Mouse (Mus musculus) kidney, postnatal 36 days (tissue): ENCODE results near the gene Ntrk1.
A peak's percentile ranks its signal among the peaks of the same experiment; 100 is the strongest.

ENCODE experiments used
- DNase-seq, 2 experiments: peaks; one replicate each; pipeline ENCODE4 v3.0.0; 2021 to 2022; ENCODE audit warnings: mixed read lengths in 2 of 2

The Ntrk1 gene

DNA sequence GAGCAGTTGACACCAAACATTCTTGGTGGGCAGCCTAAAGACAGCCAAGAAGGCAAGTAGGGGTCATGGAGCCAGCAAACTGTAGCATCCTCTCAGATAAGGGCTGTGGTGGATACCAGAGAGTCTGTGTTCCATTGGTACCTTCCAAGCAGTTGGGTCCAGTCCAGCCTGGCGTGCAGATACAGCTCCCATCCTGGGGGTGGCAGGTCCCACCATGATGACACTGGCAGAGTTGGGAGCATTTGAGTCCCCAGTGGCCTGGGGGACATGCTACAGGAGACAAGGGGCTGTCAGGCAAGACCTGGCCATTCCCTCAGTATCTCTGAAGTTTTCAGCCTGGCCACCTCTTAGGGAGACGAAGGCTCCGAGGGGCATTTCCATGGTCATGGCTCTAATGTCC is 42.4 kb downstream of the Ntrk1 start:
- no peak for DNase-seq

DNA sequence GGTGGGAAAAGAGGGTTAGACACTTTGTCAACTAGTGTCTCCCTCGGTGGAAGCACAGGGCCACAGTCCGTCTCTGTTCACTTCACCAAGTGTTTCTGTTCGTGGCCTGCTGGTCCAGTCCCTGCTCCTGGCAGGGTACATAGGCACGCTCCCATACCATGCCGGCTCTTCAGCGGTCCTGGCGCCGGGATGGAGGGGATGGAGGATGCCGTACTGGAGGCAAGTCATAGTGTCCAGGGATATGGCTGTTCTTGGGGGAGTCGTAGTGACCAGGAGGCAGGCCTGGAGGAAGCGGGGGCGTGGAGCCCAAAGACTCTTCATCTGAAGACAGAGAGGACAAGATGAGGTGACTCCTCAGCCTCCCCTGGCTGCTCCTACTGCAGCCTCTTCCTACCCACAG is 45.0 kb downstream of the Ntrk1 start:
- DNase-seq: no peak

DNA sequence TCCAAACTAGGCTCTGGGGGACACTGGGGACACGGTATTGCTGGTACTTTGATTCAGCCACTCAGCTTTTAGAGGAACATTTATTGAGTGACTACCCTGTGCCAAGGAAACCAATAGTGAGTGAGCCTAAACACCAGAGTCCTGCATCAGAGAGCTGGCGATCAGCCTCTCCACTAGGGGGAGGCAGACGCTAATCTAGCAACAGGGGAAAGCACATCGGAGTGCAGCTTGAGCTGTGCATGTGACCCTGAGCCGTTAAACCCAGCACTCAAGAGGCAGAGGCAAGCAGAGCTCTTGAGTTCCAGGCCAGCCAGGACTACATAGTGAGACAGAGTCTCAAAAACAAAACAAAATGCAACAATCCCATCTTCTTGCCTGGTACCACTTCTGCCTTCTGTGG is 45.9 kb downstream of the Ntrk1 start:
- DNase-seq: peak; percentile 72 to 85

DNA sequence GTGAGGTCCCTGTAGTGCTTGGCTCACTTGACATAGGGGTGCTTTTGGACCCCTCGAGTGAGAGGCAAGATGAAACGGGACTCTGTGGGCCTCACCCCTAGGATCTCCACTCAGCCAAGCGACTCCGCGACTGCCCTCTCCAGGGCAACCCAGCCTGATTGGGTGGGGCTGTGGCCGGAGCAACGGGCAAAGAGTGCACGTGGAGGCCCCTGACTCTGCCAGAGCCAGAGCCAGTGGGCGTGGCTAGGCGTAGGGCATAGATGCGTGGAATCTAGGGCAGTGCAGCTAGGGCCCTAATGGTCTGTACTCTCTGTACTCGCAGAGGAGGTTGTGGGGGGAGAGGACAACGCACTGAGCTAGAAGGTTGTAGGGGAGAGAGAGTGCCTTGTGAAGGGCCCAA is 46.5 kb downstream of the Ntrk1 start, which contains the start of gene Lrrc71:
TSS of gene Lrrc71 (minus strand) at position 195 of the 400 bp plus-strand sequence.
- peak; percentile 73 to 74 for DNase-seq

- DNase-seq: peak in 1 of 2 experiments; percentile 40
Measured at GRCm38 (mm10) chr3:87745036-87745659, 49.8 kb downstream of the Ntrk1 start.

DNA sequence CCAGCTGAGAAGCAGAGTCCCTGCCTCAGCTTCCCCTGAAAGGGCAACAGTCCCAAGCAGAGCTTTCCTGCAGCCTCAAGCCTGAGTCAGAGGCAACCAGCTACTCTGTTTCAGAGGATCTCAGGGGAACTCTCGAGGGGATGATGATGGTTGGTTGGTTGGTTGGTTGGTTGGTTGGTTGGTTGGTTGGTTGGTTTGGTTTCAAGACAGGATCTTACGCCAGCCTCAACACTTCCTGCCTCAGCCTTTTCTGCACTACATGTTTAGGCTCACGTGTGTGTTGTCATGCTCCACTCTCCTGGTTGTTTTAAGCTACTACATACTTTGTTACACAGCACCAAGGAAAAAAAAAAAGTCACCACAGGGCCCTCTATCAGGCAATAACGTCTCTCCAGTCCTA is 51.0 kb downstream of the Ntrk1 start:
- DNase-seq: no peak

GRCm38 (mm10) chr3:87742735-87743134 is 52.2 kb downstream of the Ntrk1 start:
- no peak for DNase-seq

DNA sequence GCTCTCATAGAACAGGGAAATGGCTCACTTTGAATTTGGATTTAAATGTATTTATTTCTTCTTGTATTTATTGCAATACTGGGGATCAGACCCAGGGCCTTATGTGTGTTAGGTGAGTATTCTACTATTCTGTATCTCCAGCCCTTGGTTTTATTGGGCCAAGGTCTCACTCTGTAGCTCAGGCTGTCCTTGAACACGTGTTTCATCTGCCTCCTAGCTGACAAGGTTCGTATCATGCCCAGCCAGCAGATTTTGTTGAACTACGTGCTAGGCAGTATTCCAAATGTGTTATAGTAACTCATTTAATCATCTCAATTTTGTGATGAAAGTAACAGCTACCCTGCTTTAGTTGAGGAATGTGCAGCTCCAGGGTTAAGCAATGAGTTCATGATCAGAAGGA is 52.9 kb downstream of the Ntrk1 start:
- no peak for DNase-seq

DNA sequence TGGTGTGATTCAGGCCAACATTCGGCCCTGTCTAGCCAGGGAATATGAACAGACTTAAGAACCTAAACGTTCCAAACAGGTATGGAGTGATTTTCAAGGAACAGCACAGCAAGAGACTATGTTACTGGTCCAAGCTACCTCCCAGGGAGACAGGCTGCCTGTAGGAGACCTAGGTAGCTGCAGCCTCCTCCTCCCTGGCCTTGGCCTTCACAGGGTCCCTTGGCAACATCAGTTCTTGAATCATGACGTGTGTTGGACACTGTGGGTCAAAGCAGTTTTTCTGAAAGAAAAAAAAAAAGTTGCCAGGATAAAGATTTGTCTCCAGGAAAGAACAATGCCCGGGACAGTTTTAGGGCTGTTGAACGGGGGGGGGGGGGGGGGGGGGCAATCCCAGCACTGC is 56.1 kb downstream of the Ntrk1 start:
- no peak for DNase-seq

DNA sequence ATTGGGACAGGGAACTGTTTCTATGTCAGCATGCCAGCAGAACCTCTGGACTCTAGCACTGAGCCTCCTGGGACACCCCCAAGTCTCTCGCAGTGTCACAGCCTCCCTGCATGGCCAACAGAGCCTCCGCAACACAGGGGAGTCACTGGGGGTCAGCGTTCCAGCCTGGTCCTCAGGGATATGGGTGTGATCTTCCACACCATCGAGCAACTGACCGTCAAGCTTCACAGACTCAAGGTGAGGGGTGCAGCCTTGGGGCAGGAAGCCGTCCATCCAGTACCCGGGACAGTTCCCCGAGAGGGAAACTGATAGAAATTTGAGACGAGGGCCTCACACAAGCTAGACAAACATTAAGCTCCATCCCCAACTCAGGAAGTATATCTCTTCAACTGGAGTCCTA is 59.6 kb downstream of the Ntrk1 start:
- DNase-seq: no peak

- no peak for DNase-seq
Measured at GRCm38 (mm10) chr3:87733984-87734761, 60.8 kb downstream of the Ntrk1 start.

DNA sequence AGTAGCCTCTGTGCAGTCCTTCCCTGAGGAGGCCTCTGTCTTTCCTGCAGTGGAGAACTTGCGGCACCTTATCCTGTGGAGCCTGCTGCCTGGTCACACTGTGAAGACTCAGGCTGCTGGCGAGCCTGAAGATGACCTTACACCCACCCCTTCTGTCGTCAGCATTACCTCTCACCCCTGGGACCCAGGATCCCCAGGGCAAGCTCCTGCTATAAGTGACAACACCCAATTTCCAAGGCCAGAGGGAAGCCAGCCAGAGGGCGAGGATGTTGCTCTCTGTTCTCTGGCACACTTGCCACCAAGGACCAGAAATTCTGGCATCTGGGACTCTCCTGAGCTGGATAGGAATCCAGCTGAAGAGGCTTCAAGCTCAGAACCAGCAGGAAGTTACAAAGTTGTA is 61.9 kb downstream of the Ntrk1 start:
- DNase-seq: no peak

DNA sequence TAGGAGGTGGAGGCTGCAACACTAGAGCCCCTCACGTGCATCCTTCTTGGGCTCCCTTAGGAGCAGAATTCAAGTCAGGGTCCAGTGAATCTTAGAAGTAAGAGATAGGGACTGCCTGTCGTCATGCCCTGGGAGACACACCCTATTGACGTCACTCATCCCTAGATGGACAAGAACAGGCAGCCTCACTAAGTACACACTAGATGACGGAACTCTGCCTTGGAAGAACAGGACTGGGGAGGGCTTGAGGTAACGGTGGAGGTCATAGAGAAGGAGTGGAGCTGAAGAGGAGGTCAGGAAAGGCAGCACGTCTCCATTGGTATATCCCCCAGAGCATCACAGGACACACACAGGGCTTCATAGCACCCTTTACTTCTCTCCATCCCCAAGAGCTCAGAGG is 66.3 kb downstream of the Ntrk1 start:
- DNase-seq: no peak
